Mouse (Mus musculus) embryonic fibroblast, embryonic 13.5 days (primary cell): ENCODE measurements around the gene Il3.

Experiments
- CTCF ChIP-seq: IDR thresholded peaks from 2 replicates; pipeline ENCODE4 v1.5.1; 2011; ENCODE audit warnings: mild to moderate bottlenecking, control low read depth, low read length, moderate library complexity, borderline replicate concordance; ENCODE audit not compliant: insufficient read depth
- POLR2A ChIP-seq: IDR thresholded peaks from 2 replicates; pipeline ENCODE4 v1.6.1; 2011; ENCODE audit warnings: low read depth, mild to moderate bottlenecking, control low read depth, low read length, moderate library complexity

DNA sequence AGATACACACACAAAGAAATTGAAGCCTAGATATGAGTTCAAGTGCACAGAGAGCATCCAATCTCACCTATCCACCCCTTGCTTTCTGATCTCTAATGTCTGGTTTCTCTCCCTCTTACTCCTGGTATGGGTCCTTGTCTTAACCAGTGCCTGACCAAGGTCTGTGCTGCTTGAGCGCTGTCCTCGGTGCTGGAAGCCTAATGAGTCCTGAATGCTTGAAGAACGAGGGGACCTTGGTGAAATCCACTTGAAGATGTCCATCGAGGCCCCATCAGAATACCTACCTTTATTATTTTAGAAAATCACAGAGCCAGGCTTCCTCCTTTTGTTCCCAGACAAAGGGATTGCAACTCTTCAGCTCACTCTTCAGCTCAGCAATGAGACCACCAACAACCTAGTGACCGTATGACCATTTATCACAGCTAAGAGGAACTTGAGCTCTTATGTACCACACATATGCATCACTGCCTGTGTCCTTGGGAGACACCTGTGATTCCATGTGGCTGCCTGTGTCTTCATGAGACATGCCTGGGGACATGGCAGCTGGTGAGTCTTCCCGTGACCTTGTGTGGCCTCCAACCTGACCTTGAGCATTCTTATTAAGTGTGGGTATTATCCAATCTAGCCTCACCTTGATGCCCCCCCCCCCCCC, 36.1 kb upstream of the Il3 start:
- TF ChIP-seq CTCF = no peak
- TF ChIP-seq POLR2A = no peak
